Comparison of ENCODE assay signal across 9 mouse cellular contexts in the genomic region with DNA sequence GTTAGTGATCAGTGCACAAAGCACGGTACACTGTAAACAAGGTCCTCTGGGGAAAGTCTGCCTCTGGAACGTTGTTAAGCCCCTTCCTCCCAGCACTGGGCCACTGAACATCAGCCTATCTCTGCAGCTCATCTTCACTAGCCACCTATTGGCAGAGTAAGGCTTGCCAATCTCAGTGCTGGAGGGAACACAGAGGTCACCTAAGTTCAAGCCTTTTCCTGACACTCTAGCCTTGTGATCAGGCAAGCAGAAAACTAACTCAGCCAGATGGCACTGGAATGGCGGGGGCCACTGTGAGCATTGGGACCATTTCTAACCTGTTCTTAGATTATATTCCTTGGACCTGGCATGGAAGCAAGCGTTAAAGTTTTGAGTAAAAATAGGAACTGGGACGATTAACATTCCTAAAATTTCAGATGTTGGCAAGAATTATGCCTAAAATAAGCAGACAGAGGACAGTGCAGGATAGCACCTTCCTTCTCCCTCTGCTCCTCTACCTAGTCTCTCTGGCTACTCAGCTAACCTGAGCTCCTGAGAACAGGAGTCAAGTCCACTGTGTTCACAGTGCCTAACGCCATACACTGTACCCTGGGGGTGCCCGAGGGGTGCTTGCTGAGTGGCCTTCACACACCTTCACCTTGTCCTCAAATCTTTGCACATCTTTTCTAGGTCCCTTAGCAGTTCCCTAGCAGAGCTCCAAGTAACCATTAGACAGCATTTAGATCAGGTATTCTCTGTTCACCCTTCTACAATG. TPM values are rescaled to one million over a fixed set of nuclear protein-coding genes. Genes with fewer than 3 reads are reported as not detected.
DNase-seq lines count a peak whose midpoint lies in the region; ATAC-seq and TF ChIP-seq lines count a peak whose summit lies in the region.
"Had no signal": no experiment of that assay in that cellular context is flagged by ENCODE, and none has a peak within 500 bp of the region (broad histone marks: within the 10 kb centered on the region; RNA-seq: fewer than 3 reads in every experiment).

No protein-coding gene starts in this region.

- peak; percentile 91 for DNase-seq in heart, adult 11 months
- DNase-seq in adipocyte (ENCODE audit: low spot score): peak; percentile 26
- DNase-seq in embryonic facial prominence, embryonic 10.5 days (ENCODE audit: low spot score): no peak
- peak; percentile 67 for DNase-seq in kidney, postnatal 14 days
- DNase-seq in hindbrain, embryonic 14.5 days (ENCODE audit: low spot score): no peak
- no peak for DNase-seq in liver, postnatal 0 days
- DNase-seq: lung, postnatal 4 days had no signal

- 62% methylated on average over 7 of the region's 7 CpGs for WGBS in heart, embryonic 11.5 days (ENCODE audit: insufficient replicate concordance)
- WGBS in embryonic facial prominence, embryonic 10.5 days: 47% methylated on average over 7 of the region's 7 CpGs
- 59% methylated on average over 7 of the region's 7 CpGs for WGBS in hindbrain, embryonic 14.5 days
- WGBS in liver, postnatal 0 days (ENCODE audit: insufficient replicate concordance): 61% methylated on average over 7 of the region's 7 CpGs

- H3K4me3 ChIP-seq in heart, embryonic 11.5 days (ENCODE audit: low read depth, low read length): no peak overlapping the region
- no peak overlapping the region for H3K4me3 ChIP-seq in embryonic facial prominence, embryonic 10.5 days
- H3K4me3 ChIP-seq in hindbrain, embryonic 14.5 days (replicated peaks; ENCODE audit: low read length): no peak overlapping the region
- no peak overlapping the region for H3K4me3 ChIP-seq in liver, postnatal 0 days (ENCODE audit: low read depth, low read length)
- H3K4me3 ChIP-seq: limb, embryonic 15.5 days had no signal

- H3K27ac ChIP-seq in heart, embryonic 11.5 days (ENCODE audit: low read depth, low read length): no peak overlapping the region
- H3K27ac ChIP-seq in embryonic facial prominence, embryonic 10.5 days (replicated peaks): peak overlapping the region; percentile 59
- no peak overlapping the region for H3K27ac ChIP-seq in hindbrain, embryonic 14.5 days
- no peak overlapping the region for H3K27ac ChIP-seq in liver, postnatal 0 days (ENCODE audit: low read depth)
- H3K27ac ChIP-seq: limb, embryonic 15.5 days had no signal

- no peak for TF ChIP-seq CTCF in liver, postnatal 0 days (IDR thresholded peaks at IDR 0.05; ENCODE audit: low read depth)

- H3K4me1 ChIP-seq in heart, embryonic 11.5 days (ENCODE audit: control insufficient read depth, insufficient read depth, low read length): peaks cover 18% of the 10 kb centered on the region
- H3K4me1 ChIP-seq in embryonic facial prominence, embryonic 10.5 days: peaks cover 43% of the 10 kb centered on the region
- no peaks in the 10 kb centered on the region for H3K4me1 ChIP-seq in hindbrain, embryonic 14.5 days (replicated peaks; ENCODE audit: control insufficient read depth, insufficient read depth, low read length)
- H3K4me1 ChIP-seq in liver, postnatal 0 days (ENCODE audit: insufficient read depth): peaks cover 12% of the 10 kb centered on the region; the same call in 1 of the 2 replicates

- no peak overlapping the region for H3K9ac ChIP-seq in heart, embryonic 11.5 days (ENCODE audit: low read depth, low read length)
- no peak overlapping the region for H3K9ac ChIP-seq in hindbrain, embryonic 14.5 days
- H3K9ac ChIP-seq in liver, postnatal 0 days (replicated peaks): no peak overlapping the region
- H3K9ac ChIP-seq: limb, embryonic 15.5 days had no signal

- H3K36me3 ChIP-seq in heart, embryonic 11.5 days (ENCODE audit: control insufficient read depth, insufficient read depth, low read length): no peaks in the 10 kb centered on the region
- H3K36me3 ChIP-seq in embryonic facial prominence, embryonic 10.5 days (replicated peaks): no peaks in the 10 kb centered on the region
- H3K36me3 ChIP-seq in hindbrain, embryonic 14.5 days (replicated peaks; ENCODE audit: control insufficient read depth, insufficient read depth): no peaks in the 10 kb centered on the region
- no peaks in the 10 kb centered on the region for H3K36me3 ChIP-seq in liver, postnatal 0 days (replicated peaks; ENCODE audit: insufficient read depth, low read length)
- H3K36me3 ChIP-seq: limb, embryonic 15.5 days had no signal

- ATAC-seq in heart, embryonic 11.5 days (replicated peaks; ENCODE audit: insufficient number of reproducible peaks, low FRiP score, low TSS enrichment): no peak
- ATAC-seq in hindbrain, embryonic 14.5 days (ENCODE audit: low FRiP score): no peak
- no peak for ATAC-seq in liver, postnatal 0 days

- H3K4me2 ChIP-seq in heart, embryonic 11.5 days: no peak overlapping the region
- H3K4me2 ChIP-seq in hindbrain, embryonic 14.5 days (replicated peaks): no peak overlapping the region
- no peak overlapping the region for H3K4me2 ChIP-seq in liver, postnatal 0 days (ENCODE audit: low read depth, low read length)
- H3K4me2 ChIP-seq: limb, embryonic 15.5 days had no signal

- no peaks in the 10 kb centered on the region for H3K9me3 ChIP-seq in heart, embryonic 11.5 days (replicated peaks; ENCODE audit: control insufficient read depth, low read length)
- no peaks in the 10 kb centered on the region for H3K9me3 ChIP-seq in embryonic facial prominence, embryonic 10.5 days
- no peaks in the 10 kb centered on the region for H3K9me3 ChIP-seq in hindbrain, embryonic 14.5 days (ENCODE audit: control insufficient read depth, low read length)
- no peaks in the 10 kb centered on the region for H3K9me3 ChIP-seq in liver, postnatal 0 days (ENCODE audit: low read length)
- H3K9me3 ChIP-seq: limb, embryonic 15.5 days had no signal

- H3K27me3 ChIP-seq in heart, embryonic 11.5 days (ENCODE audit: control insufficient read depth, insufficient read depth, low read length): no peaks in the 10 kb centered on the region
- H3K27me3 ChIP-seq in embryonic facial prominence, embryonic 10.5 days (replicated peaks; ENCODE audit: low read depth, poor library complexity, severe bottlenecking): no peaks in the 10 kb centered on the region
- no peaks in the 10 kb centered on the region for H3K27me3 ChIP-seq in hindbrain, embryonic 14.5 days (ENCODE audit: control insufficient read depth, insufficient read depth, low read length)
- H3K27me3 ChIP-seq in liver, postnatal 0 days (ENCODE audit: insufficient read depth, low read length): no peaks in the 10 kb centered on the region
- H3K27me3 ChIP-seq: limb, embryonic 15.5 days had no signal

- TF ChIP-seq EP300 in liver, postnatal 0 days (IDR thresholded peaks at IDR 0.05; ENCODE audit: low read depth): no peak

RNA-seq across cellular contexts. Expression of gene Kif16b, which starts 18.3 kb away (rescaled TPM):
- polyA plus RNA-seq in heart, embryonic 11.5 days (2014; fragmentation: Nextera tagmentation; extraction: Ambion mirVana): 7.6 and 11.3 TPM in 2 replicates
- 8.9 and 9.6 TPM in 2 replicates for polyA plus RNA-seq in embryonic facial prominence, embryonic 10.5 days (2016; fragmentation: Nextera tagmentation; extraction: Ambion mirVana)
- polyA plus RNA-seq in hindbrain, embryonic 14.5 days (2014; fragmentation: Nextera tagmentation; extraction: Ambion mirVana): 3.5 and 4.5 TPM in 2 replicates
- polyA plus RNA-seq in liver, postnatal 0 days (2015; fragmentation: Nextera tagmentation; extraction: Ambion mirVana): 3.5 and 3.9 TPM in 2 replicates

Comparison
In these comparisons a context has a peak if more than half of its experiments do, and no peak if none do; other contexts are left out.
1. DNase-seq: peak in heart, adult 11 months (single experiment), adipocyte (single experiment) and kidney, postnatal 14 days (single experiment); none in embryonic facial prominence, embryonic 10.5 days (single experiment), hindbrain, embryonic 14.5 days (single experiment) and liver, postnatal 0 days (single experiment).